In genomic region chr10:77582285-77582618, GRCm38 (mm10) we compare ENCODE assay signal across 8 mouse cellular contexts. TPM values are rescaled to one million over a fixed set of nuclear protein-coding genes. Genes with fewer than 3 reads are reported as not detected.
DNase-seq lines count a peak whose midpoint lies in the region; ATAC-seq and TF ChIP-seq lines count a peak whose summit lies in the region.

No protein-coding gene starts in this region.

- H3K4me2 ChIP-seq in lung, embryonic 15.5 days, result peak overlapping the region; percentile 64
- peak overlapping the region; percentile 93 for H3K4me2 ChIP-seq in limb, embryonic 13.5 days (replicated peaks)

- H3K4me3 ChIP-seq in lung, embryonic 15.5 days, result peak overlapping the region; percentile 76
- peak overlapping the region; percentile 88 for H3K4me3 ChIP-seq in embryonic fibroblast, embryonic 13.5 days (ENCODE audit: insufficient read depth, low read length)
- peak overlapping the region; percentile 67 for H3K4me3 ChIP-seq in limb, embryonic 13.5 days
- peak overlapping the region; percentile 87 for H3K4me3 ChIP-seq in olfactory bulb, adult 2 months (ENCODE audit: insufficient read depth, low read depth, low read length)

- no peaks in the 10 kb centered on the region for H3K9me3 ChIP-seq in lung, embryonic 15.5 days
- no peaks in the 10 kb centered on the region for H3K9me3 ChIP-seq in limb, embryonic 13.5 days

- peak overlapping the region; percentile 93 for H3K27ac ChIP-seq in lung, embryonic 15.5 days
- peak overlapping the region; percentile 80 for H3K27ac ChIP-seq in embryonic fibroblast, embryonic 13.5 days (ENCODE audit: insufficient read depth, low read length)
- peak overlapping the region; percentile 85; the same call in 1 of the 2 replicates for H3K27ac ChIP-seq in limb, embryonic 13.5 days
- peak overlapping the region; percentile 91; the same call in 1 of the 2 replicates for H3K27ac ChIP-seq in olfactory bulb, adult 2 months (ENCODE audit: insufficient read depth, low read depth, low read length)

- TF ChIP-seq CTCF in embryonic fibroblast, embryonic 13.5 days (IDR thresholded peaks at IDR 0.05; ENCODE audit: borderline replicate concordance, insufficient read depth, low read length), result no peak
- TF ChIP-seq CTCF in olfactory bulb, adult 2 months (IDR thresholded peaks at IDR 0.05; ENCODE audit: insufficient read depth, low read depth, low read length), result no peak

- H3K9ac ChIP-seq in lung, embryonic 15.5 days, result peak overlapping the region; percentile 81
- H3K9ac ChIP-seq in limb, embryonic 13.5 days, result peak overlapping the region; percentile 82

- no peak for TF ChIP-seq POLR2A in embryonic fibroblast, embryonic 13.5 days (IDR thresholded peaks at IDR 0.05; ENCODE audit: low read depth, low read length)
- TF ChIP-seq POLR2A in olfactory bulb, adult 2 months (IDR thresholded peaks at IDR 0.05; ENCODE audit: insufficient read depth, low read depth, low read length), result no peak

- no peaks in the 10 kb centered on the region for H3K27me3 ChIP-seq in lung, embryonic 15.5 days
- no peaks in the 10 kb centered on the region for H3K27me3 ChIP-seq in limb, embryonic 13.5 days

- 6% methylated on average over 8 of the region's 8 CpGs for WGBS in lung, embryonic 15.5 days
- WGBS in limb, embryonic 13.5 days, result 9% methylated on average over 8 of the region's 8 CpGs
- WGBS in olfactory bulb, adult 2 months, result 3% methylated on average over 8 of the region's 8 CpGs

- H3K4me1 ChIP-seq in lung, embryonic 15.5 days, result peaks cover 24% of the 10 kb centered on the region
- H3K4me1 ChIP-seq in embryonic fibroblast, embryonic 13.5 days (ENCODE audit: control insufficient read depth, insufficient read depth, low read length), result peaks cover 12% of the 10 kb centered on the region
- peaks cover 22% of the 10 kb centered on the region for H3K4me1 ChIP-seq in limb, embryonic 13.5 days
- H3K4me1 ChIP-seq in olfactory bulb, adult 2 months (ENCODE audit: control insufficient read depth, insufficient read depth, low read length), result peaks cover 18% of the 10 kb centered on the region

- no peak for DNase-seq in lung, postnatal 36 days
- no peak for DNase-seq in left cerebral cortex, adult 8-10 months (ENCODE audit: low spot score in 2 of 2)
- no peak for DNase-seq in frontal cortex, postnatal 36 days (ENCODE audit: low spot score in 2 of 2)
- no peak for DNase-seq in embryo, embryonic 9.5 days (ENCODE audit: extremely low spot score)

- H3K36me3 ChIP-seq in lung, embryonic 15.5 days, result peaks cover 1% of the 10 kb centered on the region; the same call in 1 of the 2 replicates
- H3K36me3 ChIP-seq in limb, embryonic 13.5 days, result peaks cover 13% of the 10 kb centered on the region

- ATAC-seq in lung, embryonic 15.5 days (ENCODE audit: borderline replicate concordance, extremely low read depth, low FRiP score, low TSS enrichment), result no peak
- ATAC-seq in limb, embryonic 13.5 days (ENCODE audit: low FRiP score, low read depth), result no peak

RNA-seq across cellular contexts. Expression of gene Pttg1ip, which starts 0.7 kb away (rescaled TPM):
- 118 and 122 TPM in 2 replicates for polyA plus RNA-seq in lung, embryonic 15.5 days (2015; fragmentation: Nextera tagmentation; extraction: Ambion mirVana)
- 138 and 151 TPM in 2 replicates for polyA plus RNA-seq in embryonic fibroblast, embryonic 13.5 days (2011; ENCODE audit: insufficient read length, low read depth, missing spikeins)
- polyA plus RNA-seq in limb, embryonic 13.5 days (2015; fragmentation: Nextera tagmentation; extraction: Ambion mirVana), result 122 and 124 TPM in 2 replicates
- not detected in 2 replicates for polyA plus RNA-seq in olfactory bulb, adult 2 months (2012; ENCODE audit: insufficient read depth, insufficient read length, low replicate concordance, missing spikeins)
- 10 to 100 TPM; 80.9 to 92.5 (median 89.4) TPM for total RNA-seq in left cerebral cortex, adult 8-10 months (2022)

RNA-seq across cellular contexts. Expression of gene Sumo3, which starts 23.6 kb away (rescaled TPM):
- polyA plus RNA-seq in lung, embryonic 15.5 days (2015; fragmentation: Nextera tagmentation; extraction: Ambion mirVana), result 350 and 361 TPM in 2 replicates
- polyA plus RNA-seq in embryonic fibroblast, embryonic 13.5 days (2011; ENCODE audit: insufficient read length, low read depth, missing spikeins), result 130 and 167 TPM in 2 replicates
- 389 and 422 TPM in 2 replicates for polyA plus RNA-seq in limb, embryonic 13.5 days (2015; fragmentation: Nextera tagmentation; extraction: Ambion mirVana)
- 414 TPM in 1 of 2 replicates, not detected in the other for polyA plus RNA-seq in olfactory bulb, adult 2 months (2012; ENCODE audit: insufficient read depth, insufficient read length, low replicate concordance, missing spikeins)
- total RNA-seq in left cerebral cortex, adult 8-10 months (2022), result 100 to 1,000 TPM; 172 to 216 (median 192) TPM

RNA-seq across cellular contexts. Expression of gene Gm49325, which starts 23.7 kb away (rescaled TPM):
- polyA plus RNA-seq in lung, embryonic 15.5 days (2015; fragmentation: Nextera tagmentation; extraction: Ambion mirVana), result 0.99 and 1.9 TPM in 2 replicates
- 31.7 and 53.4 TPM in 2 replicates for polyA plus RNA-seq in embryonic fibroblast, embryonic 13.5 days (2011; ENCODE audit: insufficient read length, low read depth, missing spikeins)
- 3.9 TPM in 1 of 2 replicates, not detected in the other for polyA plus RNA-seq in limb, embryonic 13.5 days (2015; fragmentation: Nextera tagmentation; extraction: Ambion mirVana)
- polyA plus RNA-seq in olfactory bulb, adult 2 months (2012; ENCODE audit: insufficient read depth, insufficient read length, low replicate concordance, missing spikeins), result not detected in 2 replicates
- total RNA-seq in left cerebral cortex, adult 8-10 months (2022), result 10 to 100 TPM; 17.1 to 31.9 (median 23.8) TPM

RNA-seq across cellular contexts. Expression of gene Ube2g2, which starts 39.8 kb away (rescaled TPM):
- polyA plus RNA-seq in lung, embryonic 15.5 days (2015; fragmentation: Nextera tagmentation; extraction: Ambion mirVana), result 73.8 and 74.3 TPM in 2 replicates
- 62.1 and 63.8 TPM in 2 replicates for polyA plus RNA-seq in embryonic fibroblast, embryonic 13.5 days (2011; ENCODE audit: insufficient read length, low read depth, missing spikeins)
- 89.3 and 96.0 TPM in 2 replicates for polyA plus RNA-seq in limb, embryonic 13.5 days (2015; fragmentation: Nextera tagmentation; extraction: Ambion mirVana)
- not detected in 2 replicates for polyA plus RNA-seq in olfactory bulb, adult 2 months (2012; ENCODE audit: insufficient read depth, insufficient read length, low replicate concordance, missing spikeins)
- total RNA-seq in left cerebral cortex, adult 8-10 months (2022), result 10 to 100 TPM; 44.8 to 51.1 (median 49.0) TPM

RNA-seq across cellular contexts. Expression of gene Itgb2, which starts 52.2 kb away (rescaled TPM):
- polyA plus RNA-seq in lung, embryonic 15.5 days (2015; fragmentation: Nextera tagmentation; extraction: Ambion mirVana), result 3.7 and 5.3 TPM in 2 replicates
- polyA plus RNA-seq in embryonic fibroblast, embryonic 13.5 days (2011; ENCODE audit: insufficient read length, low read depth, missing spikeins), result 0.57 and 1.4 TPM in 2 replicates
- polyA plus RNA-seq in limb, embryonic 13.5 days (2015; fragmentation: Nextera tagmentation; extraction: Ambion mirVana), result 1.2 and 1.3 TPM in 2 replicates
- polyA plus RNA-seq in olfactory bulb, adult 2 months (2012; ENCODE audit: insufficient read depth, insufficient read length, low replicate concordance, missing spikeins), result 191 TPM in 1 of 2 replicates, not detected in the other
- 10 to 100 TPM in 2 of 4 experiments, 1 to 10 TPM in 2; 3.8 to 20.4 (median 8.9) TPM for total RNA-seq in left cerebral cortex, adult 8-10 months (2022)
